Mouse (Mus musculus) heart, postnatal 0 days (tissue): Measurements from ENCODE around the gene Ptch2. TPM values are rescaled to one million over a fixed set of nuclear protein-coding genes. Genes with fewer than 3 reads are reported as not detected.

Source experiments
- ATAC-seq: fragments of 200-750 bp; cut with Nextera tagmentation; 2 replicates; pipeline ENCODE4 v1.8.0; 2017; ENCODE audit warnings: low read depth, moderate number of reproducible peaks, moderate library complexity; ENCODE audit not compliant: insufficient read depth
- DNase-seq: peaks from one replicate; pipeline ENCODE4 v3.0.0-alpha.2; 2016; ENCODE audit warnings: low spot score
- H3K27ac ChIP-seq: fragments of 300-500 bp; sonication (generic); 2 replicates; pipeline ENCODE4 v1.5.1; 2014; ENCODE audit warnings: low read depth, mild to moderate bottlenecking
- H3K27me3 ChIP-seq: fragments of 300-500 bp; sonication (generic); 2 replicates; pipeline ENCODE4 v1.6.1; 2014; ENCODE audit warnings: low read length, mixed read lengths; ENCODE audit not compliant: control insufficient read depth, insufficient read depth
- H3K36me3 ChIP-seq: fragments of 300-500 bp; sonication (generic); replicated peaks from 2 replicates; pipeline ENCODE4 v1.6.1; 2014; ENCODE audit warnings: low read length, mixed read lengths; ENCODE audit not compliant: control insufficient read depth, insufficient read depth
- H3K4me1 ChIP-seq: fragments of 300-500 bp; sonication (generic); 2 replicates; pipeline ENCODE4 v1.6.1; 2014; ENCODE audit warnings: antibody characterized with exemption; ENCODE audit not compliant: control insufficient read depth, insufficient read depth
- H3K4me2 ChIP-seq: fragments of 300-500 bp; sonication (generic); 2 replicates; pipeline ENCODE4 v1.6.1; 2014; ENCODE audit warnings: low read depth, mild to moderate bottlenecking, low read length, moderate library complexity
- H3K4me3 ChIP-seq: fragments of 300-500 bp; sonication (generic); 2 replicates; pipeline ENCODE4 v1.5.1; 2014; ENCODE audit warnings: low read depth, low read length
- H3K9ac ChIP-seq: fragments of 300-500 bp; sonication (generic); replicated peaks from 2 replicates; pipeline ENCODE4 v1.6.1; 2014; ENCODE audit warnings: low read depth, low read length, mixed read lengths
- H3K9me3 ChIP-seq: fragments of 300-500 bp; sonication (generic); replicated peaks from 2 replicates; pipeline ENCODE4 v1.6.1; 2016; ENCODE audit warnings: low read length; ENCODE audit not compliant: control insufficient read depth
- CTCF ChIP-seq: IDR thresholded peaks from 2 replicates; pipeline ENCODE4 v1.5.1; 2016; ENCODE audit warnings: antibody characterized with exemption, control low read depth, low read depth
- EP300 ChIP-seq: IDR thresholded peaks from 2 replicates; pipeline ENCODE4 v1.6.1; 2016; ENCODE audit warnings: antibody characterized with exemption, low read depth
- WGBS: fragments of 180-500 bp; shearing (Covaris S2); extraction: QIAGEN DNeasy Blood & Tissue Kit; methylation state at CpG from one replicate; pipeline ENCODE4 v1.1.7; 2014; 5-methylcytosine and 5-hydroxymethylcytosine counted together
- polyA plus RNA-seq: library from polyadenylated mRNA; unstranded; fragments of >200 nt; fragmentation: Nextera tagmentation; extraction: Ambion mirVana; gene quantifications from 2 replicates; pipeline ENCODE4 v1.2.1, GENCODE M21; 2015
- total RNA-seq: library from RNA; depleted of rRNA; stranded (reverse); fragments of >200 nt; gene quantifications from 2 replicates; pipeline ENCODE4 v1.2.3, GENCODE M21; 2014; ENCODE audit warnings: low replicate concordance

Ptch2 gene
- total and polyA plus RNA-seq, 2 experiments from 2014 or later = 1.2 to 3.2 TPM

- Histone ChIP-seq H3K27ac (peak within 1 kb of the TSS; percentile 97), H3K36me3 (0 out of 2 replicates have a peak, but pooled peaks cover 8% of the 10 kb centered on the region), H3K4me3 (no peak within 1 kb of the TSS), H3K4me1 (0 out of 2 replicates have a peak, but pooled peaks cover 6% of the 10 kb centered on the region), H3K4me2 (peak within 1 kb of the TSS; percentile 31), H3K9ac (peak within 1 kb of the TSS; percentile 31), H3K9me3 (no peaks in the 10 kb centered on the region), H3K27me3 (no peaks in the 10 kb centered on the region)
- peak; percentile 62 for DNase-seq
- TF ChIP-seq EP300 (no peak), CTCF (no peak)
- ATAC-seq = peak; percentile 49
- WGBS = 41% methylated on average over 8 of the region's 8 CpGs
Observed at GRCm38 (mm10) chr4:117125348-117125909, 29.6 kb downstream of the Ptch2 start, which contains the start of gene Btbd19. TSS of gene Btbd19 (minus strand) at chr4:117125725.

DNA sequence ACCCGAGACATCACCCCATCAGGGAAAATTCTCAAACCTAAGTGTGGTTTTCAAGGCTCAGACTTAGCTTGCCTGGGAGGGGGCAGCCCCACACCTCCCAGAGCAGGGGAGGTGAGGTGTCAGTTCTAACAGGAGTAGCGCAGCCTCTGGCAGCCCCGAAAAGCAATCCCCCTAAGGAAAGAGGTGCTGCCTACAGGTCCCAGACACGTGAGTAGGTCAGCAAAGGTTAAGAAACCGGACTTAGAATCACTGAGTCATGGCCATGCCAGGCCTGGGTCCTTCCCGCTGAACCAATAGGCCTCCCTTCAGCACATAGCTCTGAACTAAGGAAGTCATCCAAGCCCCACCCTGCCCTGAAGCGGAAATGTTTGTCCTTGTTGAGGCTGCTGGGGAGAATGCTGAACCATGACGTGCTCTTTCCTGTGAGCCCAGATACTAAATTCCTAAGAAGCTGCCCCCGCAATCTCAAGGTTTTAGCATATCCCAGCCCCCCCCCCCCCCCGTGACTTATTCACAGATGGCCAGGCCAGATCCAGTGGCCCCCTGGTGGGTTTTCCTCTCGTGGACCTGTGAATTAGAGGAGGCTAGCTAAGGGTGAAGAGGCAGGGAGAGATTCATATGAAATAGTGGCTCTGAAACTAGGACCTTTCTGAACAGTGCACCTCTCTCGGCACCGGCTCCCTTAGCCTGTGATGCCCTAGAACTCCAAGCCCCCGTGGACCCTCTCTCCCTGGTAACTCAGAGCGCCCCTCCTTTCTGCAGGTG is 30.2 kb downstream of the Ptch2 start:
- Histone ChIP-seq H3K4me3 (no peak overlapping the region), H3K27ac (peak overlapping the region; percentile 97), H3K4me1 (0 out of 2 replicates have a peak, but pooled peaks cover 6% of the 10 kb centered on the region), H3K36me3 (0 out of 2 replicates have a peak, but pooled peaks cover 8% of the 10 kb centered on the region), H3K27me3 (no peaks in the 10 kb centered on the region), H3K9ac (peak overlapping the region; percentile 31), H3K4me2 (peak overlapping the region; percentile 31), H3K9me3 (no peaks in the 10 kb centered on the region)
- peak; percentile 90 for DNase-seq
- 39% methylated on average over 15 of the region's 15 CpGs for whole genome bisulfite sequencing
- ATAC-seq = peak; percentile 81
- TF ChIP-seq CTCF (no peak), EP300 (peak; percentile 44; the same call in 1 of the 2 replicates)

DNA sequence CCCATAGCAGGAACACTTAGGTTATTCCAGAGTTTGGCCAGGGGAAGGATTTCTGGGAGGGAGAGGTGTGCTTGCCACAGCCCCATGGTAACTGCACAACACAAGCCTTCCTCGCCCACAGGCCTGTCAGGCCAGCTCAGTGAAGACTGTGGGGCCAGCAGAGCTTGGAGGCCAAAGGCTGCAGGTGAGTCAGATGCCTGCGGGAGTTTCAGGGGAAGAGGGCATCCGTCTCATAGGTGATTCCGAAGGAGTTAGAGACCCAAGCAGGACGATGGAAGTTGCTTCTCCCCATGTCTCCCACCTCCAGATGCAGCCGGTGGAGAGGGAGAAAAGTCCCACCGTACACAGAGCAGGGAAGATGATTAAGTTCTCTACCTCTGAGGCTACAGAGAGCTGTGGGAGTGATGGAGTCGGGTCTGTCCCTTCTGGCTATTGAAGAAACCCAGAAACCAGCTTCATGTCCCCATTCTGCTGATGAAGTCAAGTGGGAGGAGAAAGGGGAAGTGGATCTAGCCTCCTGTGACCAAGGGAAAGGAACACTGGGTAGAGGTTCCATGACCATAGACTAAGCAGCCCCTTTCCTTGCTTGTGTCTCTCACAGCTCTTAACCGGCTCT is 30.9 kb downstream of the Ptch2 start, which contains the start of gene Tctex1d4:
Gene Tctex1d4, plus strand, starts transcription at position 120 of the 616 bp plus-strand sequence.
- no peak within 1 kb of the TSS for H3K4me3 ChIP-seq
- H3K36me3 ChIP-seq = 0 out of 2 replicates have a peak, but pooled peaks cover 8% of the 10 kb centered on the region
- 0 out of 2 replicates have a peak, but pooled peaks cover 6% of the 10 kb centered on the region for H3K4me1 ChIP-seq
- H3K27me3 ChIP-seq = no peaks in the 10 kb centered on the region
- WGBS = 72% methylated on average over 9 of the region's 9 CpGs
- H3K9me3 ChIP-seq = no peaks in the 10 kb centered on the region
- no peak for ATAC-seq
- no peak for TF ChIP-seq EP300
- no peak for TF ChIP-seq CTCF
- H3K4me2 ChIP-seq = peak within 1 kb of the TSS; percentile 31
- peak within 1 kb of the TSS; percentile 31 for H3K9ac ChIP-seq
- no peak for DNase-seq
- peak within 1 kb of the TSS; percentile 97 for H3K27ac ChIP-seq

DNA sequence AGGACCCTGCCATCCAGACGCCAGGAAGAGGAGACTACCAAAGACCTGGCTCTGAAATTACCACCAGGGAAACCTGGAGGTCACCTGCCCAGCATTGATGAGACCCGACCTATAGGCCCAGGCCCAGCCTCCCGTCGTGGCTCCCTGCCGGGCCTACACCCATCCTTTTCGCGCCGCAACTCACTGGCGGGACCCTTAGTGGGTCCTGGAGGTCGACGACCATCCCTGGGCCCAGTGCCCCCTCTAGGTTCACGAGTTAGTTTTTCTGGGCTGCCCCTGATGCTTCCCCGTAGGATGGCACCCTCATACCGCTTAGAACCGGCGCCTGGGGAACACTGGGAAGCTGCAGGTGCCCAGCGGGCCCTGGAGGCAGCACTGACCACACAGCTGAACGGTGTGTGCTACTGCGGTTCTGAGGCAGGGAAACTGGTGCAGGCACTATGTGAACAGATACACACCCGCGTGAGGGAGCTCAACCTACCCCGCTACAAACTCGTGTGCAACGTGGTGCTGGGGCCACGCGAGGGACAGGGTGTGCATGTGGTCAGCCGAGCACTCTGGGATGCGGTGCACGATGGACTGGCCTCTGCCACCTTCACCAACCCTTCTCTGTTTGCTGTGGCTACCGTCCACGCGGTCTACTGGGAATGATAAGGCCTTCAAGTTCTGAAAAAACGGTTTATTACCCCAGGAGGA is 32.3 kb downstream of the Ptch2 start:
- TF ChIP-seq CTCF (no peak), EP300 (no peak)
- Histone ChIP-seq H3K27me3 (peaks cover 7% of the 10 kb centered on the region; the same call in 1 of the 2 replicates), H3K4me2 (no peak overlapping the region), H3K4me1 (0 out of 2 replicates have a peak, but pooled peaks cover 6% of the 10 kb centered on the region), H3K36me3 (0 out of 2 replicates have a peak, but pooled peaks cover 8% of the 10 kb centered on the region), H3K9ac (no peak overlapping the region), H3K4me3 (no peak overlapping the region), H3K27ac (no peak overlapping the region), H3K9me3 (no peaks in the 10 kb centered on the region)
- 85% methylated on average over 33 of the region's 33 CpGs for WGBS
- no peak for ATAC-seq
- DNase-seq = no peak

GRCm38 (mm10) chr4:117130790-117131189 is 34.9 kb downstream of the Ptch2 start:
- 80% methylated on average over 6 of the region's 6 CpGs for WGBS

More at GRCm38 (mm10) chr4:117130790-117131189, 34.9 kb downstream of the Ptch2 start:
- no peak overlapping the region for H3K9ac ChIP-seq
- ATAC-seq (no peak), DNase-seq (no peak)
- H3K4me2 ChIP-seq = no peak overlapping the region
- 0 out of 2 replicates have a peak, but pooled peaks cover 4% of the 10 kb centered on the region for H3K4me1 ChIP-seq
- peaks cover 9% of the 10 kb centered on the region; the same call in 1 of the 2 replicates for H3K27me3 ChIP-seq
- H3K9me3 ChIP-seq = no peaks in the 10 kb centered on the region
- no peak for TF ChIP-seq EP300
- no peak for TF ChIP-seq CTCF
- H3K27ac ChIP-seq = no peak overlapping the region
- H3K4me3 ChIP-seq = no peak overlapping the region
- H3K36me3 ChIP-seq = 0 out of 2 replicates have a peak, but pooled peaks cover 8% of the 10 kb centered on the region
